Mouse (Mus musculus): ENCODE results near the gene Galnt6. TPM values are rescaled to one million over a fixed set of nuclear protein-coding genes. Genes with fewer than 3 reads are reported as not detected.

Gene Galnt6
- 188 TPM for total RNA-seq (2023)

GRCm38 (mm10) chr15:100729281-100729985 lies at the start of gene Galnt6:
Galnt6 (minus strand) TSS chr15:100729376.

GRCm38 (mm10) chr15:100761419-100762185 lies 32.4 kb upstream of the Galnt6 start, which contains the start of gene Slc4a8:
Slc4a8 (plus strand) TSS chr15:100761747.

GRCm38 (mm10) chr15:100687430-100687971 lies 41.7 kb downstream of the Galnt6 start, which contains the start of gene Cela1:
Cela1 (minus strand) TSS chr15:100687921.

GRCm38 (mm10) chr15:100669337-100669736 lies 59.8 kb downstream of the Galnt6 start, which contains the start of gene Bin2:
Bin2 (minus strand) TSS chr15:100669553.

Other genes starting within 250 kb of the Galnt6 start
- gene Csrnp2, start 233.9 kb downstream of the Galnt6 start, total RNA-seq (2023): 9.8 TPM
- 11.7 TPM for gene Tfcp2, start 177.4 kb downstream of the Galnt6 start, total RNA-seq (2023)
- 62.9 TPM for gene Pou6f1, start 129.4 kb downstream of the Galnt6 start, total RNA-seq (2023)
- gene Dazap2, start 114.0 kb downstream of the Galnt6 start, total RNA-seq (2023): 385 TPM
- gene Smagp, start 92.4 kb downstream of the Galnt6 start, total RNA-seq (2023): 4.3 TPM
- 420 TPM for gene Bin2, start 59.8 kb downstream of the Galnt6 start, total RNA-seq (2023)
- 4.0 TPM for gene Cela1, start 41.5 kb downstream of the Galnt6 start, total RNA-seq (2023)
- 12.9 TPM for gene Slc4a8, start 32.4 kb upstream of the Galnt6 start, total RNA-seq (2023)
- gene Scn8a, start 140.5 kb upstream of the Galnt6 start, total RNA-seq (2023): 0.74 TPM

All from CD4-positive naive resting alpha-beta T cell, adult 57 days (primary cell).